Mouse (Mus musculus) myocyte (in vitro differentiated cells): Measurements from ENCODE around the gene Ptges3. TPM values are rescaled to one million over a fixed set of nuclear protein-coding genes. Genes with fewer than 3 reads are reported as not detected.
"Not testable (repeated sequence)": the region's sequence is repeated elsewhere in the genome, so short reads cannot be mapped to it uniquely, and the experiment has no call there.

ENCODE experiments used
- H3K27me3 ChIP-seq: one replicate; pipeline ENCODE4 v1.6.1; 2011; ENCODE audit not compliant: control insufficient read depth, insufficient read depth, insufficient read length
- H3K36me3 ChIP-seq: one replicate; pipeline ENCODE4 v1.6.1; 2011; ENCODE audit not compliant: control insufficient read depth, insufficient read depth
- H3K4me2 ChIP-seq: one replicate; pipeline ENCODE4 v1.6.1; 2011; ENCODE audit warnings: low read depth, control low read depth
- H3K4me3 ChIP-seq: one replicate; pipeline ENCODE4 v1.5.1; 2011; ENCODE audit warnings: mild to moderate bottlenecking, control low read depth, moderate library complexity
- H3K79me2 ChIP-seq: one replicate; pipeline ENCODE4 v1.6.1; 2011; ENCODE audit not compliant: control insufficient read depth, insufficient read depth
- H3ac ChIP-seq: one replicate; pipeline ENCODE4 v1.6.1; 2011; ENCODE audit not compliant: control insufficient read depth, insufficient read length
- CEBPB ChIP-seq: IDR thresholded peaks from 2 replicates; pipeline ENCODE4 v1.6.1; 2011; ENCODE audit warnings: mild to moderate bottlenecking, moderate library complexity; ENCODE audit not compliant: poor library complexity, insufficient read depth, severe bottlenecking
- E2F4 ChIP-seq: IDR thresholded peaks from one replicate; pipeline ENCODE4 v1.6.1; 2011; ENCODE audit warnings: mild to moderate bottlenecking, control low read depth, moderate library complexity; ENCODE audit not compliant: insufficient read depth
- MAX ChIP-seq: IDR thresholded peaks from one replicate; pipeline ENCODE4 v1.6.1; 2011; ENCODE audit warnings: low read depth, mild to moderate bottlenecking, control low read depth
- MYOD1 ChIP-seq, 3 experiments: IDR thresholded peaks; one replicate each; pipeline ENCODE4 v1.6.1; 2011; ENCODE audit warnings: control low read depth in 2 of 3, low read depth in 2 of 3, mild to moderate bottlenecking in 2 of 3, moderate library complexity in 1 of 3; ENCODE audit not compliant: insufficient read length in 2 of 3, control insufficient read depth in 1 of 3
- MYOG ChIP-seq, 3 experiments: IDR thresholded peaks; one replicate each; pipeline ENCODE4 v1.6.1; 2011; ENCODE audit warnings: control low read depth in 2 of 3, low read depth in 2 of 3, mild to moderate bottlenecking in 2 of 3; ENCODE audit not compliant: insufficient read length in 2 of 3, control insufficient read depth in 1 of 3, insufficient read depth in 1 of 3
- POLR2A ChIP-seq: IDR thresholded peaks from one replicate; pipeline ENCODE4 v1.6.1; 2011; ENCODE audit warnings: low read depth, mild to moderate bottlenecking, control low read depth, moderate library complexity; ENCODE audit not compliant: insufficient read length
- POLR2AphosphoS2 ChIP-seq: IDR thresholded peaks from one replicate; pipeline ENCODE4 v1.6.1; 2011; ENCODE audit warnings: low read depth, control low read depth; ENCODE audit not compliant: insufficient read length
- REST ChIP-seq: IDR thresholded peaks from one replicate; pipeline ENCODE4 v1.6.1; 2011; ENCODE audit warnings: mild to moderate bottlenecking, control low read depth, moderate library complexity; ENCODE audit not compliant: insufficient read depth, insufficient read length
- SRF ChIP-seq: IDR thresholded peaks from one replicate; pipeline ENCODE4 v1.6.1; 2011; ENCODE audit warnings: low read depth; ENCODE audit not compliant: control insufficient read depth, insufficient read length
- TCF12 ChIP-seq: IDR thresholded peaks from one replicate; pipeline ENCODE4 v1.6.1; 2011; ENCODE audit warnings: mild to moderate bottlenecking, control low read depth; ENCODE audit not compliant: poor library complexity, insufficient read depth, severe bottlenecking
- TCF3 ChIP-seq: IDR thresholded peaks from one replicate; pipeline ENCODE4 v1.6.1; 2011; ENCODE audit warnings: low read depth, control low read depth; ENCODE audit not compliant: insufficient read length
- polyA plus RNA-seq: library from polyadenylated mRNA; unstranded; fragments of >200 nt; fragmentation: generic; extraction: Trizol; gene quantifications from one replicate; pipeline ENCODE4 v1.2.1, GENCODE M21; 2012; ENCODE audit warnings: missing spikeins

Gene Ptges3
- polyA plus RNA-seq, 1 experiment = 84.3 TPM

GRCm38 (mm10) chr10:128043041-128043835 lies 15.5 kb upstream of the Ptges3 start:
- no peak overlapping the region for H3K4me2 ChIP-seq
- peaks cover 46% of the 10 kb centered on the region for H3K36me3 ChIP-seq
- H3K4me3 ChIP-seq = no peak overlapping the region
- H3K79me2 ChIP-seq = peaks cover 82% of the 10 kb centered on the region
- no peak overlapping the region for H3ac ChIP-seq
- H3K27me3 ChIP-seq = no peaks in the 10 kb centered on the region
- TF ChIP-seq TCF12 = no peak
- TF ChIP-seq E2F4 = no peak
- TF ChIP-seq REST = no peak

GRCm38 (mm10) chr10:128048157-128048556 lies 10.6 kb upstream of the Ptges3 start:
- TF ChIP-seq TCF3 (no peak), SRF (no peak), MYOG (IDR thresholded peaks at IDR 0.05; ENCODE audit: control insufficient read depth in 1 of 3, insufficient read depth in 1 of 3, insufficient read length in 2 of 3, low read depth in 2 of 3) (no peak), TCF12 (no peak), CEBPB (no peak), REST (no peak)
- H3K27me3 ChIP-seq = no peaks in the 10 kb centered on the region
- peaks cover 33% of the 10 kb centered on the region for H3K79me2 ChIP-seq
- peaks cover 66% of the 10 kb centered on the region for H3K36me3 ChIP-seq
- no peak overlapping the region for H3K4me2 ChIP-seq
- H3K4me3 ChIP-seq = no peak overlapping the region
- no peak overlapping the region for H3ac ChIP-seq

GRCm38 (mm10) chr10:128049741-128050140 lies 9.0 kb upstream of the Ptges3 start:
- Histone ChIP-seq H3K36me3 (peaks cover 55% of the 10 kb centered on the region), H3K79me2 (peaks cover 17% of the 10 kb centered on the region), H3K4me3 (no peak overlapping the region), H3K4me2 (no peak overlapping the region), H3K27me3 (no peaks in the 10 kb centered on the region), H3ac (no peak overlapping the region)
- TF ChIP-seq POLR2A (no peak), SRF (no peak), POLR2AphosphoS2 (peak; percentile 78), MAX (no peak)

- no peaks in the 10 kb centered on the region for H3K27me3 ChIP-seq
- H3K4me3 ChIP-seq = no peak overlapping the region
- TF ChIP-seq POLR2AphosphoS2 (peak; percentile 6), TCF12 (no peak), SRF (no peak), E2F4 (no peak)
- H3ac ChIP-seq = no peak overlapping the region
- H3K79me2 ChIP-seq = peaks cover 11% of the 10 kb centered on the region
- no peak overlapping the region for H3K4me2 ChIP-seq
- peaks cover 49% of the 10 kb centered on the region for H3K36me3 ChIP-seq
Observed at GRCm38 (mm10) chr10:128050355-128050754, 8.4 kb upstream of the Ptges3 start.

GRCm38 (mm10) chr10:128051589-128051988 lies 7.2 kb upstream of the Ptges3 start:
- H3K79me2 ChIP-seq = no peaks in the 10 kb centered on the region
- no peak overlapping the region for H3K4me3 ChIP-seq
- no peaks in the 10 kb centered on the region for H3K27me3 ChIP-seq
- TF ChIP-seq POLR2AphosphoS2 = peak; percentile 52
- TF ChIP-seq TCF3 = no peak
- H3ac ChIP-seq = no peak overlapping the region
- H3K36me3 ChIP-seq = peaks cover 37% of the 10 kb centered on the region
- H3K4me2 ChIP-seq = no peak overlapping the region

- not testable (repeated sequence) for H3ac ChIP-seq, H3K79me2 ChIP-seq, H3K27me3 ChIP-seq, H3K4me2 ChIP-seq, H3K4me3 ChIP-seq
- H3K36me3 ChIP-seq = peaks cover 33% of the 10 kb centered on the region
Observed at GRCm38 (mm10) chr10:128052136-128052535, 6.6 kb upstream of the Ptges3 start.

GRCm38 (mm10) chr10:128053001-128053400 lies 5.8 kb upstream of the Ptges3 start:
- no peak overlapping the region for H3K4me2 ChIP-seq
- peak; percentile 64 for TF ChIP-seq POLR2AphosphoS2
- TF ChIP-seq SRF = no peak
- no peak for TF ChIP-seq TCF12
- no peak for TF ChIP-seq E2F4
- TF ChIP-seq MAX = no peak
- no peak for TF ChIP-seq CEBPB
- no peak for TF ChIP-seq MYOD1 (IDR thresholded peaks at IDR 0.05; ENCODE audit: control insufficient read depth in 1 of 3, insufficient read length in 2 of 3, low read depth in 2 of 3)
- TF ChIP-seq REST = no peak
- no peaks in the 10 kb centered on the region for H3K27me3 ChIP-seq
- H3K4me3 ChIP-seq = no peak overlapping the region
- no peak overlapping the region for H3ac ChIP-seq
- H3K79me2 ChIP-seq = no peaks in the 10 kb centered on the region
- peaks cover 27% of the 10 kb centered on the region for H3K36me3 ChIP-seq
